Mouse (Mus musculus) brain, embryonic 18.5 days (tissue): ENCODE measurements around the gene Pde4d.

Experiments
- DNase-seq: peaks from one replicate; pipeline ENCODE4 v3.0.0-alpha.2; 2012; ENCODE audit warnings: low read depth, low spot score

The Pde4d gene

DNA sequence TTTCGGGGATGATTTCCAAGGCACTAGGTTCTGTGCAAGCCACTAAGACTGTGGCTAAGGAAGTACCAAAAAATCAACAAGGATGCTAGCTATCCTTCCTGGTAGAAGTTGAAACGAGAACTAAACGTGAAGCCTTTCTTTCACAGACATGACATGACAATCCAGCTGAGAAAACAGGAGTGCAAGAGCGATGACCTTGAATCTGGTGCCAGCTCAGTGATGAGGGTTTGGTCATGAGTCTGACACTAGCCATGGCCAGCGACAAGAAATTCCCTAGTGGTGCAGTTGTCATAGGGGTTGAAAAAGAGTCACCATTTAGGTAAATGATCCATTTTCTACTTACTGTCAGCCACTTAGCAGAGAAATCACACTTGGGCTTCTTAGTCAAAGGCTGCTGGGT, 1466.2 kb downstream of the Pde4d start:
- no peak for DNase-seq

GRCm38 (mm10) chr13:109917551-109917950, 1467.8 kb downstream of the Pde4d start:
- DNase-seq, result no peak

DNA sequence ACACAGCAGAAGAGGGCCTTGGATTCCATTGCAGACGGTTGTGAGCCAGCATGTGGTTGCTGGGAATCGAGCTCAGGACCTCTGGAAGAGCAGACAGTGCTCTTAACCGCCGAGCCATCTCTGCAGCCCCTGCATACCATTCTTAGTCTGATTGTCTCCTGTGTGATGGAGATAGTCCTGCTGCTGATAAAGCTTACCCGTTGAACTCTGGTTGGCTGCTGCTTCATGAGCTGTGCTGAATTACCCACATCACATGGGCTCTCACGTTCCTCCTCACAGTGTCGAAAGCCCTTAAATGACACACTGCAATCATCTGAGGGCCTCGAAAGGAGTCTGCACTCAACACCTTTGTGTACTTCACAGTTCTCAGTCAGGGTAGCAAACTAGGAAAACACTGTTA, 1468.9 kb downstream of the Pde4d start:
- DNase-seq, result no peak

DNA sequence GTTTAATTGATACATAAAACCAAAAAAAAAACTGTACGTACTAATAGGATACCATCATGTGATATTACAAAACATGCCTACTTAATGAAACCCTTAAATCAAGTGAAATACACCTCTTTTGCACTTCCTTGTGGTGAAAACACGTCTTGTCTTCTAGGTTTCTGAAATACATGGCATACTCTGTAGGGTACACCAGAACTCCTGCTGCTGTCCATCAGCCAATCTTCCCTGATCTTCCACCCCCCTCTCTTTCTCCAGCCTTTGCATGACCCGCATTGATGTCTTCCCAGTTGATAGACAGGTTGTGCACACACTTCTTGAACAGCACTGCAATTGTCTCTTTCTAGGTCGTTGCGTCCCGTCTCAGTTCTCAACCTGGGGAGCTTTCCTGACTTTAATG, 1470.5 kb downstream of the Pde4d start:
- DNase-seq, result no peak

DNA sequence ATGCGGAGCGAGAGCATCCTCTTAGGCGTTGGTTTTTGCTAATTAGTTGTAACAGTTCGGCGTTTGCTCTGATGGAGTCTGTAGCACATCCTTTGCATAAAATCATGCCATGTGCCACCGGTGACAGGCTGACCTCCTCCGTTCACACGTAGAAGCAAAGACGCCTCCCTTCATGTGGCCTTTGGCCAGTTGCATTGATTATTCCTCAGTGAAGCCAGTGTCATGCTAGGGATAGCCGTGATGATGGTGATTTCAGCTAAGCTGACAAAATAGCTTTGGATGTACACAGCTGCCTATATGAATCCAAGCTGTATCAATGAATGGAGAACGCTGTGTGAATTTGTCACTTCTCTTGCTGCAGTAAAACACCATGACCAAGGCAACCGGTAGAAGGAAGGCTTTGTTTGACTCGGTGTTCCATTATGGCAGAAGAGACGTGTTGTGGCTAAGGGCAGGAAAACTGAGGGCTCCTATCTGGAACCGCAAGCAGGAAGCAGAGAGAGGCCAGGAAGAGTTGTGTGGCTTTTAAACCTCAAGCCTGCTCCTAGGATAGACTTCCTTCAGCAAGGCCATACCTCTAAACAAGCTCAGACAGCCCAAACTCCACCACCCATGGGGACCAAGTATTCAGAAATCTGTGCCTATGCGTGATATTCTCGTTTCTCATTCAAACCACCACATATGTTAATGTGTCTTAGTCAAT, 1471.7 kb downstream of the Pde4d start:
- no peak for DNase-seq

GRCm38 (mm10) chr13:109922228-109922627, 1472.5 kb downstream of the Pde4d start:
- no peak for DNase-seq

DNA sequence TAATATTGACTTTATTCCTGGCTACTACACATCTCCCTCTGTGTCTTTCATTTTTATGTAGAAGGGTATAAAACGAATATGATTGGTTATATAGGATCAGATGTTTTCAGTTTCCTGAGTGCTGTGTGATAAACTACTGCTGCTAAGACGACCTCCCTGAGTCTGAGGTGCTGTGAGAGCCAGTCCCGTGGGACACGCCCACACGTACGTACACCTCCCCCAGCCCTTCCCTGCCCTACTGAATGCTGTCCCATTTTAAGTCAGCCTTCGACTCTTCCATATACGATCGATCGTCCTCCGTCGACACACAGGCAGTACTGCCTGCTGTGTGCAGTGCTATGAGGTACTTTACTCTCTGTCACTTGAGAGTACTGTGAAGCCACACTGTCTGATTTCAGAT, 1473.0 kb downstream of the Pde4d start:
- DNase-seq, result no peak

- DNase-seq, result no peak
Observed at GRCm38 (mm10) chr13:109924771-109925170, 1475.0 kb downstream of the Pde4d start.

- DNase-seq, result peak; percentile 95
Observed at GRCm38 (mm10) chr13:109926277-109926920, 1476.7 kb downstream of the Pde4d start.

- DNase-seq, result no peak
Observed at GRCm38 (mm10) chr13:109927782-109928181, 1478.0 kb downstream of the Pde4d start.

DNA sequence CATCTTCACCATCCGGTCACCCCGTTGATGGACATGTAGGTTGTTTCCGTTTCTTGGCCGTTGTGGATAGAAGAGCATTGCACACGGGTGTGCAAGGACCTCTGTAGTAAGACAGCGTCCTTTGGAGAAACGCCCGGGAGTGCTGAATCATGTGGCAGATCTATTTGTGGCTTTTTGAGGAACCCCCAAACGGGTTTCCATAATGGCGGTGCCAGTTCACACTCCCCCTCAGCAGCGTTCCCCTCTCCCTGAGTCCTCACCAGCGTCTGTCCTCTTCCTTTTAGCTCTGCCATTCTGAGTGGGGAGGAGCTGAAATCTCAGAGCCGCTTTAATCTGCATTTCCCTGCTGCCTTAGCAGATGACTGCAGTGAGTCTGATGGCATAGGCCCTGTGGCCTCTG, 1482.9 kb downstream of the Pde4d start:
- DNase-seq, result no peak

GRCm38 (mm10) chr13:109933554-109933953, 1483.8 kb downstream of the Pde4d start:
- no peak for DNase-seq

DNA sequence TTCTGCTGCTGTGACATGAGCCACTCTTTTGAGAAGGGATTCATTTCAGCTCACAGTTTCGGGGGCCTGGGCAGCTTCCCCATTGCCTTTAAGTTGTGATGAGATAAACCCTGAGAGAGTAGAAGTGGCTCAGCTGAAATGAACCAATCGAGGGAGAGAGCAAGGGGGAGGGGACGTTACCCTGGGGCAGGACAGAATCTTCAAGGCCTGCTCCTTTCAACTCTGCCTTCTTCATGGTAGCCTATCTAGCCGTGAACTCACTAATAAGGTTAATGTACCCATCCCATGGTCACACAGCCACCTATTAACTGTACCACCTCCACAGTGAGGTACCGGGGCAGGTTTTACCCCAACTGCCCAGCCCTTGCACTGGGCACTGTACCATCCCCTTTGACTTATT, 1487.1 kb downstream of the Pde4d start:
- DNase-seq, result no peak

GRCm38 (mm10) chr13:109944822-109945551, 1495.2 kb downstream of the Pde4d start:
- no peak for DNase-seq

GRCm38 (mm10) chr13:109951466-109951865, 1501.7 kb downstream of the Pde4d start:
- no peak for DNase-seq

DNA sequence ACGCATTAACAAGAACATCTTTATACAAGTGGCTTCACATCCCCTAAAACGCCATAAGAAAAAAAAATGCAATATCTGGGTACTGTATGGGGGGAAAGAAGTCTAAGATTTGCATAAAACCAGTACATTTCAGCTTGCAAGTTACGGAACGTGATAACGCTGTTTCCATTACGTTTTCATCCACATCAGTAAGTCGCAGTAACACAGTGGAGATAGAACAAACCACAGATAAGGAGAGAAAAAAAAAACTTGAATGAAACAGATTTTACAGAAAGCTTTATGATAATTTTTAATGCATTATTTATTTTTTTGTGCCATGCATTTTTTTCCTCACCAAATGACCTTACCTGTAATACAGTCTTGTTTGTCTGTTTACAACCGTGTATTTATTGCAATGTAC, 1504.4 kb downstream of the Pde4d start:
- no peak for DNase-seq

GRCm38 (mm10) chr13:109957953-109958352, 1508.2 kb downstream of the Pde4d start:
- no peak for DNase-seq

- DNase-seq, result peak; percentile 43
Observed at GRCm38 (mm10) chr13:109982821-109983443, 1533.2 kb downstream of the Pde4d start.

DNA sequence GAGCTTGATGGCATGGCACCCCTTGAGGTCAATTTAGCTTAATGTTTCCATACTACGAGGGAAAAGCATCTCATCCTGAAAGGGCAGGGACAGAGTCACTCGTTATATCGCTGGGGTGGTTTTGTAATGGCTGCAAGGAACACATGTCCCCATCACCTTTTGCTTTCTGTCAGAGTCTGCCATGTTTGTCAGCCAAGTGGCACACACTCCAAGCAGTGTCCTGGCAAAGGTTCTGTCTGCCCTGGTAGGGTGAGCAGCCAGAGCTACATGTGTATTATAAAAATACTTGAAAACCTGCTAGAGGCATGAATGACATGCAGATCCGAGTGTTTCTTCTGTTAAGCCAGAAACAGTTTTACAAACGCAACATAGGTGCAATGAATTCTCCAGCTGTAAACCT, 1535.7 kb downstream of the Pde4d start:
- no peak for DNase-seq

GRCm38 (mm10) chr13:109985892-109986291, 1536.1 kb downstream of the Pde4d start:
- DNase-seq, result no peak

- no peak for DNase-seq
Observed at GRCm38 (mm10) chr13:109992775-109993505, 1543.2 kb downstream of the Pde4d start.
